Mouse (Mus musculus) E14TG2a.4 (cell line): ENCODE results near the gene Cdc42ep4.

Source experiments
- CTCF ChIP-seq: conservative IDR thresholded peaks from 2 replicates; pipeline ENCODE4 v1.5.1; 2014; ENCODE audit warnings: low read length
- NANOG ChIP-seq: IDR thresholded peaks from 2 replicates; pipeline ENCODE4 v1.6.1; 2014; ENCODE audit warnings: borderline replicate concordance, low read length, mixed read lengths

DNA sequence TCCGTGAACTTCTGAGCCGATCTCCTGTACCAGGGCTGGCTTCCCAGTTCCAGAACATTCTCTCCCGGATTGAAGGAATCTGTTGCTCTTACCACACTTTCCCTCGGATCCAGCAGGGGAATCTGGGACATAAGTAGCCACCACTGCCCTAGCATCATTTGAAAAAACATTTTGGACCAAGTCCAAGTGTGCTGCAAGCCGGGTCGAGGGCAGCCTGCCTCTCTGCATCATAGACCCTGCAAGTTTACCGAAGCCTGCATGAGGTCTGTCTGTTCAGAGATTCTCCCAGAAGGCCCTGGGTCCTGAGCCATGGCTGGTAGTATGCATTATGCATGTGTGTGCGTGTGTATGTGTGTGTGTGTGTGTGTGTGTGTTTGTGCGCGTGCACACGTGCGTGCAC, 44.2 kb upstream of the Cdc42ep4 start:
- TF ChIP-seq CTCF = no peak
- TF ChIP-seq NANOG = no peak
